Mouse (Mus musculus): ENCODE measurements at regions not wholly inside any gene's neighbourhood (a gene's known extent, or its start where the extent isn't known, plus 50 kb on each side); places are given as distances from the start of the nearest gene placed in this dataset.

DNA sequence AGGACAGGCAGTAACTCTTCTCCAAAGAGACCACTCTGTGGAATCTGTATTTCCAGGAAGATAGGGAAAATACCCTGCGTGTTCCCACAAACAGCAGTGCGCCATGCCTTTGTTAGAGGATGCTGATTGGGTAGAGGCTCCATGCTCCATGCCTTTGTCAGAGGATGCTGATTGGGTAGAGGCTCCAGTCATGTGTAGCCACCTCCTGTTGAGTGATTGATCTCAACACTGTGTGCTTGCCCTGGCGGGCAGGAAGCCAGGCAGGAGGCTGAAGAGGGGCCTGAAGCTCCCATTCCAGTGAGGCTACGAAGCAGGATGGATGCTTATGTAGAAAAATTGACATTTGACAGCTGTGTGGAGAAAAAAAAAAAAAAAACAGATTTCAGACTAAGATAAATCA is 131.9 kb upstream of the Prr30 start:
- WGBS: 53% methylated on average over 4 of the region's 4 CpGs
- H3K4me2 ChIP-seq: no peak overlapping the region
- H3K4me3 ChIP-seq: no peak overlapping the region
- no peak overlapping the region for H3K9ac ChIP-seq
- H3K27me3 ChIP-seq: no peaks in the 10 kb centered on the region
- ATAC-seq (ENCODE audit: borderline replicate concordance, extremely low read depth, low FRiP score, low TSS enrichment): no peak
- H3K27ac ChIP-seq: no peak overlapping the region
- H3K4me1 ChIP-seq: no peaks in the 10 kb centered on the region
- H3K9me3 ChIP-seq: no peaks in the 10 kb centered on the region
- no peaks in the 10 kb centered on the region for H3K36me3 ChIP-seq

DNA sequence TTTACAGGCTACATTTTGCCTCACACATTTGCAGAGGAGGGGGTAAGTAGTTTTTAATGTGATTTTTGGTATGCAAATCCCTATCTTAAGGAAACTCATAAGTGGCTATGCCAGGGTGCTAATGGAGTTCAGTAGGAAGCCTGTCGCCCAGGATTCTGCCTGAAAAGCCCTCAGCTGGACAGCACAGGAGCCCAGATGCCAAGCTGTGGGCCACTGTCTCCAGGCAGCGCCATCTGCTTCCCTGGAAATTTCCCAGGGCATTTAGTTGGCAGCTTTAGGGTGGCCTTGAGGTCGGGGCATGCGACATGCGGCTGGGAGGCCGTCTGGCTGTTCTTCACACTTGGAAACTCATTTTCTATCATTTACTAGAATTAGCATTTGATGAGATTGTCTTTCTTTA is 127.3 kb upstream of the Prr30 start:
- 77% methylated on average over 6 of the region's 6 CpGs for WGBS
- Histone ChIP-seq H3K4me3 (no peak overlapping the region), H3K36me3 (no peaks in the 10 kb centered on the region), H3K9me3 (no peaks in the 10 kb centered on the region), H3K27ac (no peak overlapping the region), H3K9ac (no peak overlapping the region), H3K4me1 (no peaks in the 10 kb centered on the region), H3K27me3 (no peaks in the 10 kb centered on the region), H3K4me2 (no peak overlapping the region)
- no peak for ATAC-seq (ENCODE audit: borderline replicate concordance, extremely low read depth, low FRiP score, low TSS enrichment)

DNA sequence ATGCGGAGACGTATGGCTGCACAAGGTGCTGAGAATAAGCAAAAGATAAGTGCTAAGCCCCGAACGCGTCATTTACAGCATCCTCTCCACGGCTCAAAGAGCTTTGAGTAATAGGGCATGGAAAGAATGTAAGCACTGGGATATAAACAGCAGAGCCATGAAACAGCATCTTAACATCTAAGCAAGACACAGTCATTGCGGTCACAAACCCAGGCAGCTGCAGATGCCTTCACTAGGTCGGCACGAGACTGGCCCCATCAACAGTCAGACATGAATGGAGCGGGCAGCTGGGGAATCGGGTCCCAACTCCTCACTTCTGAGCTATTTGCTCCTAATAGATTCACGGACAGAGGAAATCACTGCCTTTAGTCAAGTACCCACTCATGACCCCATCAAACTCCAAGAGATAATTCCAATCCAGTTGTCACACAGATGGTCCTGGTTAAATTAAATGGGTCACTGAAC is 126.4 kb upstream of the Prr30 start:
- ATAC-seq (ENCODE audit: borderline replicate concordance, extremely low read depth, low FRiP score, low TSS enrichment): no peak
- Histone ChIP-seq H3K4me1 (no peaks in the 10 kb centered on the region), H3K36me3 (no peaks in the 10 kb centered on the region), H3K9ac (no peak overlapping the region), H3K9me3 (no peaks in the 10 kb centered on the region), H3K27me3 (no peaks in the 10 kb centered on the region), H3K4me3 (no peak overlapping the region), H3K27ac (no peak overlapping the region), H3K4me2 (no peak overlapping the region)
- 41% methylated on average over 12 of the region's 12 CpGs for WGBS

DNA sequence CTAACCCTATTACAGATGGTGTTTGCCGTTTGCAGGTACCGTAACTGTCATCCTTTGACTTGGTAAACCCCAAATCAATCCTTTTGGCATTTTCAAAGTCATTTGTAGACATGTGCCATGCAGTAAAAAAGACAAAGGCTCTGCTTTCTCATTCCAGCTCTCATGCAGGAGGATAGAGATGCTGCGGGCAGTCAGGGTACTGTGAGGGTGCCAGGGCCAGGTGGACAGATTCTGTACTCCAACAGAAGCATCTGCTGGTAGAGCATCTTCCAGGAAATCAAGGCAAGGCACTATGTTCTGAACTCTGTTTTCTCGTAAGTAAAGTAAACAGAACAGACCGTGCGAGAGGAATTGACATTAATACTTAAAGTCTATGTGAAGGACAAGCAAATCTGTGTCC is 123.2 kb upstream of the Prr30 start:
- Histone ChIP-seq H3K9ac (no peak overlapping the region), H3K27me3 (no peaks in the 10 kb centered on the region), H3K4me2 (no peak overlapping the region), H3K4me1 (no peaks in the 10 kb centered on the region), H3K27ac (no peak overlapping the region), H3K4me3 (no peak overlapping the region), H3K36me3 (no peaks in the 10 kb centered on the region), H3K9me3 (no peaks in the 10 kb centered on the region)
- ATAC-seq (ENCODE audit: borderline replicate concordance, extremely low read depth, low FRiP score, low TSS enrichment): no peak
- WGBS: 81% methylated on average over 6 of the region's 6 CpGs

- Histone ChIP-seq H3K9ac (no peak overlapping the region), H3K36me3 (no peaks in the 10 kb centered on the region), H3K27me3 (no peaks in the 10 kb centered on the region), H3K27ac (no peak overlapping the region), H3K4me2 (no peak overlapping the region), H3K4me1 (no peaks in the 10 kb centered on the region), H3K9me3 (no peaks in the 10 kb centered on the region), H3K4me3 (no peak overlapping the region)
- ATAC-seq (ENCODE audit: borderline replicate concordance, extremely low read depth, low FRiP score, low TSS enrichment): no peak
These were observed 107.8 kb upstream of the Prr30 start for GRCm38 (mm10) chr14:101307920-101308319.

DNA sequence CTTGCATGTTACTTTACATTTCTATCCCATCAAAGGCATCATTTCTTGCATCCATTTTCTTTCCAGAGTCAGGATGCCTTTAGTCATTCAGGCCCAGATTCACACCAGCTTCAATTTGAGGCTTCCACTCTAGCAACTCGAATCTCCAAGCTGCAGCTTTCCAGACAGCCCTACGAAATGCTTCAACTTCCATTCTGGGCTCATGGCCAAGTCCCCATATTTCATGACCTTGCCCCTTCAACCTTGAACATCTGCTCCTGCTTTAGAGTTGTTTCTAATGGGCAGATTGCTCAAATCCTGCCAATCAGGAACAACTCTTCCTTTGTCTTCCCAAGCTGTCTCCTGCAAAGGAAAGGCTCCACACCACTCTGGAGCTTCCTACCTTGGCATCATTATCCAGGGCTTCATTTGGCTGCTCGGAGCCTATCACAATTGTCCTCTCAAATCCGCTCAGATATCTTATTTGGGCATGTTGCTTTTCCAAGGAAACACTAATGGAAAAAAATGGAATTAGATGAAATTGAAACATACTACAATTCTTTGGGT is 104.4 kb upstream of the Prr30 start:
- ATAC-seq (ENCODE audit: borderline replicate concordance, extremely low read depth, low FRiP score, low TSS enrichment): peak; percentile 69; the same call in 1 of the 2 replicates
- H3K9me3 ChIP-seq: no peaks in the 10 kb centered on the region
- H3K36me3 ChIP-seq: no peaks in the 10 kb centered on the region
- no peaks in the 10 kb centered on the region for H3K27me3 ChIP-seq
- no peak overlapping the region for H3K4me3 ChIP-seq
- 31% methylated on average over 4 of the region's 4 CpGs for WGBS
- H3K27ac ChIP-seq: no peak overlapping the region
- no peaks in the 10 kb centered on the region for H3K4me1 ChIP-seq
- no peak overlapping the region for H3K9ac ChIP-seq
- H3K4me2 ChIP-seq: no peak overlapping the region

DNA sequence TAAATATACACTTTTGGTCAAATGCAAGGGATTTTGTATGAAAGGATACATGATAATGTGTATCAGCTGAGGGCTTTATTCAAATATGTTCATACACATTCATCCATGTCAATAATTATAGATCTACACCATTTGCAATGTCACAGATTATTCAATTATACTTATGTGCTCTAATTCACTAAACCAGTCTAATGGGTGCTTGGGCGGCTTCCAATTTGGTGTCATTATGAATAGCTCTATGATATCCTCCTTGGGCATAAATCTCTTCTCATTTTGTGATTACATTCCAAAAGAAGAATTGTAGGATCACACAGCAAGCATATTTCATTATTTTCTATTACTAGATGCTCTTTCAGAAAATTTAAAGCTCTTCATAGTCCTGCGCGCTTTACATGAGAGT is 97.7 kb upstream of the Prr30 start:
- no peaks in the 10 kb centered on the region for H3K4me1 ChIP-seq
- H3K36me3 ChIP-seq: no peaks in the 10 kb centered on the region
- H3K9me3 ChIP-seq: no peaks in the 10 kb centered on the region
- 95% methylated on average over 3 of the region's 3 CpGs for WGBS
- H3K9ac ChIP-seq: no peak overlapping the region
- H3K27me3 ChIP-seq: no peaks in the 10 kb centered on the region
- H3K4me3 ChIP-seq: no peak overlapping the region
- no peak for ATAC-seq (ENCODE audit: borderline replicate concordance, extremely low read depth, low FRiP score, low TSS enrichment)
- H3K4me2 ChIP-seq: no peak overlapping the region
- no peak overlapping the region for H3K27ac ChIP-seq

DNA sequence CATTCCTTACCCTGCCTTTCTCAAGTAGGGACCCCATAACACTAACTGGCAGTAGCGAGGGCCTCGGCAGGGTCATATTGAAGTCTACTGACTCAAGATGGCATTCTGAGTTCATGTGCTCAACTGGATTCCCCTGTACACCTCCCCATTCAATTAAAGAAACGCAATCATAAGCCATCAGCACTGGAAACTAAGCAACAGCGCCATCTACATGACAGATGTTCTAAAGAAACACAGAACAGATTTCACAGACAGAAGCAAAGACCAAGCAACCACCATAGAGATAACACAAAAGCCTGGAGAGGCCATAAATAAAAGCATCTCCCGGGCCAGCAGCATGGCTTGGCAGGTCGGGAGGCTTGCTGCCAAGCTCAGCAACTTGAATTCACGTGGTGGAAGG is 94.6 kb upstream of the Prr30 start:
- Histone ChIP-seq H3K27me3 (no peaks in the 10 kb centered on the region), H3K4me2 (no peak overlapping the region), H3K36me3 (no peaks in the 10 kb centered on the region), H3K9me3 (no peaks in the 10 kb centered on the region), H3K9ac (no peak overlapping the region), H3K4me3 (no peak overlapping the region), H3K4me1 (no peaks in the 10 kb centered on the region), H3K27ac (no peak overlapping the region)
- 26% methylated on average over 7 of the region's 7 CpGs for WGBS
- ATAC-seq (ENCODE audit: borderline replicate concordance, extremely low read depth, low FRiP score, low TSS enrichment): no peak

DNA sequence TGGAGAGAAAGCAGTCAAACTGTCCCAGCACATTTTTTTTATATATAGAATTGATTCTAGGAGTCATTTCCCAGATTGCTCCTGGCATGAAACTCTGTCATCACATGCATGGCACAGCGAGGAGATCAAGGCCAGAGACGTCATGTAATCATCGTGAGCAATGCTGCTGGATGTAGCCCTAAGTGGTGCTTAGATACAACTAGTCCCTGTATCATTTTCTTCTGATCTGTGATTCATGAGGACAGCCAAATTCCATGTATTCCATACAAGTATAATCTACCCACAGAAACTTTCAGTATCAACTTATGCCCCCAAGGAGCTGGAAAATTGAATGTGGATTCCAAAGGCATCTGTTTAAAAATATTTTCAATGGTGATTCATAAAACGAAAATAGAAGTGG is 87.6 kb upstream of the Prr30 start:
- H3K4me3 ChIP-seq: no peak overlapping the region
- no peak overlapping the region for H3K9ac ChIP-seq
- ATAC-seq (ENCODE audit: borderline replicate concordance, extremely low read depth, low FRiP score, low TSS enrichment): no peak
- no peaks in the 10 kb centered on the region for H3K4me1 ChIP-seq
- no peaks in the 10 kb centered on the region for H3K9me3 ChIP-seq
- no peaks in the 10 kb centered on the region for H3K27me3 ChIP-seq
- 84% methylated on average over 4 of the region's 4 CpGs for WGBS
- H3K36me3 ChIP-seq: no peaks in the 10 kb centered on the region
- no peak overlapping the region for H3K27ac ChIP-seq
- H3K4me2 ChIP-seq: no peak overlapping the region

- Histone ChIP-seq H3K4me2 (no peak overlapping the region), H3K27ac (no peak overlapping the region), H3K4me1 (no peaks in the 10 kb centered on the region), H3K9me3 (no peaks in the 10 kb centered on the region), H3K4me3 (no peak overlapping the region), H3K27me3 (no peaks in the 10 kb centered on the region), H3K9ac (no peak overlapping the region), H3K36me3 (no peaks in the 10 kb centered on the region)
- no peak for ATAC-seq (ENCODE audit: borderline replicate concordance, extremely low read depth, low FRiP score, low TSS enrichment)
- 19% methylated on average over 4 of the region's 4 CpGs for WGBS
These were observed 69.1 kb upstream of the Prr30 start for GRCm38 (mm10) chr14:101269048-101269789.

GRCm38 (mm10) chr14:101267536-101267935 is 67.4 kb upstream of the Prr30 start:
- Histone ChIP-seq H3K36me3 (no peaks in the 10 kb centered on the region), H3K4me2 (no peak overlapping the region), H3K27me3 (no peaks in the 10 kb centered on the region), H3K9me3 (no peaks in the 10 kb centered on the region), H3K9ac (no peak overlapping the region), H3K4me1 (no peaks in the 10 kb centered on the region), H3K4me3 (no peak overlapping the region), H3K27ac (no peak overlapping the region)
- 85% methylated on average over 2 of the region's 2 CpGs for WGBS
- ATAC-seq (ENCODE audit: borderline replicate concordance, extremely low read depth, low FRiP score, low TSS enrichment): no peak

Measured in lung, embryonic 15.5 days (tissue).